Mouse (Mus musculus): ENCODE results near the gene Il20rb.

DNA sequence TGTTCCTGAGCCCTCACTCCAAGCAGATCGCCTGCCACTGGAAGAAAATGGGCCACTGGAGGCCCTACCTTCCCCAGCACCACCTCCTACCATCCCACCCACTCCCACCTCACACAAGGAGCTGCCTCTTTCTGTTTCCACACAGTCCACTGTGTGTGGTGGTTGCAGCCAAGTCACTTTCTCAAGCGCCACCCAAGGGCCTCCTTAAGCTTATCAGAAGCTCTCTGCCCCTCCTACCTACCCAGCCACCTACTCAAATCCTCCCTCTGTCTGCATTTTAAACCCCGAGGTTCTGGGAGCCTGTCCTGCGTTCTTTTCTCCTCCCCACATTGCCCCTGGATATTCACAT is 15.0 kb downstream of the Il20rb start:
- TF ChIP-seq CTCF (IDR thresholded peaks at IDR 0.05) (no peak), POLR2A (IDR thresholded peaks at IDR 0.05; ENCODE audit: insufficient read depth, low read depth, low read length) (no peak)

Measured in heart, adult 2 months (tissue).